Mouse (Mus musculus) stomach, postnatal 0 days (tissue): Measurements from ENCODE around the gene Lbhd2. TPM values are rescaled to one million over a fixed set of nuclear protein-coding genes. Genes with fewer than 3 reads are reported as not detected.

ENCODE experiments used
- ATAC-seq: fragments of 200-750 bp; cut with Nextera tagmentation; 2 replicates; pipeline ENCODE4 v1.8.0; 2017; ENCODE audit not compliant: low FRiP score, low TSS enrichment
- DNase-seq: peaks from one replicate; pipeline ENCODE4 v3.0.0-alpha.2; 2016; ENCODE audit warnings: low spot score
- H3K27ac ChIP-seq: fragments of 300-500 bp; sonication (generic); replicated peaks from 2 replicates; pipeline ENCODE4 v1.5.1; 2014; ENCODE audit warnings: mild to moderate bottlenecking, control low read depth
- H3K27me3 ChIP-seq: fragments of 300-500 bp; sonication (generic); 2 replicates; pipeline ENCODE4 v1.6.1; 2014; ENCODE audit warnings: low read length; ENCODE audit not compliant: control insufficient read depth, insufficient read depth
- H3K36me3 ChIP-seq: fragments of 300-500 bp; sonication (generic); 2 replicates; pipeline ENCODE4 v1.6.1; 2014; ENCODE audit warnings: low read length, mixed read lengths; ENCODE audit not compliant: control insufficient read depth, insufficient read depth
- H3K4me1 ChIP-seq: fragments of 300-500 bp; sonication (generic); replicated peaks from 2 replicates; pipeline ENCODE4 v1.6.1; 2014; ENCODE audit warnings: antibody characterized with exemption; ENCODE audit not compliant: control insufficient read depth, insufficient read depth
- H3K4me2 ChIP-seq: fragments of 300-500 bp; sonication (generic); replicated peaks from 2 replicates; pipeline ENCODE4 v1.6.1; 2014; ENCODE audit warnings: low read depth, mild to moderate bottlenecking, control low read depth, moderate library complexity
- H3K4me3 ChIP-seq: fragments of 300-500 bp; sonication (generic); 2 replicates; pipeline ENCODE4 v1.5.1; 2014; ENCODE audit warnings: low read depth, low read length, control low read depth
- H3K9ac ChIP-seq: fragments of 300-500 bp; sonication (generic); 2 replicates; pipeline ENCODE4 v1.6.1; 2014; ENCODE audit warnings: mild to moderate bottlenecking, low read length, control low read depth, mixed read lengths
- H3K9me3 ChIP-seq: fragments of 300-500 bp; sonication (generic); 2 replicates; pipeline ENCODE4 v1.6.1; 2016; ENCODE audit warnings: low read length; ENCODE audit not compliant: control insufficient read depth
- CTCF ChIP-seq: IDR thresholded peaks from 2 replicates; pipeline ENCODE4 v1.5.1; 2016; ENCODE audit warnings: antibody characterized with exemption, low read depth, mild to moderate bottlenecking, moderate library complexity
- EP300 ChIP-seq: optimal IDR thresholded peaks from 2 replicates; pipeline ENCODE3; 2016; ENCODE audit warnings: antibody characterized with exemption
- WGBS: fragments of 180-500 bp; shearing (Covaris S2); extraction: QIAGEN DNeasy Blood & Tissue Kit; methylation state at CpG from one replicate; pipeline ENCODE4 v1.1.7; 2014; 5-methylcytosine and 5-hydroxymethylcytosine counted together
- polyA plus RNA-seq: library from polyadenylated mRNA; unstranded; fragments of >200 nt; fragmentation: Nextera tagmentation; extraction: Ambion mirVana; gene quantifications from 2 replicates; pipeline ENCODE4 v1.2.1, GENCODE M21; 2015

The Lbhd2 gene
- polyA plus RNA-seq, 1 experiment from 2014 or later: 2.2 TPM

DNA sequence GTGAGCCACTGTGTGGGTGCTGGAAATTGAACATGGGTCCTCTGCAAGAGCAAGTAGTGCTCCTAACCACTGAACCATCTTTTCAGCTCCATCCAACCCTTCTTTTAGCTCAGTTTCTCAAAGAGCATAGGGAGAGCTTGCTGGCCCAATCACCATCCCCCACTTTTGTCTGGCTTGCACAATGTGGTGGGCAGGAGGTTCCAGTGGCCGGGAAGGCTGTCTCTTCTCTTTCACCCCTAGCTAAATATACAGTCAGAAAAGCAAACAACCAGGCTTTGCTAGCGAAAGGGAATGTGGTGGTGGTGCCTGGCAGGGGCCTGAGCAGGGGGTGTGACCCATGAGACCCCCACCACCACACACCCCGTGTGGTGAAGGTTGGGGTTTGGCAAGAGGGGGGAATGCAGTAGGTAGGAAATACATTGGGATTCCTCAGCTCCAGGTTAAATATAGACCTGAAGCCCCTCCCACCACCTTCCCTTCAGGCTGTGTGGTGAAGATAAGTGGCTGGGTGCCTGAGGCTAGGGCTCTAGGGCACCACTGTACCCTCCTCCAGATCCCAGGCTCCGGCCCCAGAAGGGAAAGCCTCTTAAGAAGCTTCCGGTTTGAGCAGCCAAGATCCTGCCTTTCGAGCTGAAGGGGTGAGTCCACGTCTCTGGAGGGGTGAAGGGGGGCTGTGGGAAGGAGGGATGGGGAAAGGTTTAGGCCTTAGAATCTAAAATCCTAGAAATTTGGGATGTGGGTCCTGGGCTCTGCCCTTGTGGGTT lies 14.5 kb downstream of the Lbhd2 start:
- ATAC-seq (no peak), DNase-seq (no peak)
- Histone ChIP-seq H3K27me3 (peaks cover 14% of the 10 kb centered on the region; the same call in 1 of the 2 replicates), H3K27ac (no peak overlapping the region), H3K9ac (no peak overlapping the region), H3K9me3 (no peaks in the 10 kb centered on the region), H3K36me3 (no peaks in the 10 kb centered on the region), H3K4me3 (no peak overlapping the region), H3K4me2 (no peak overlapping the region), H3K4me1 (0 out of 2 replicates have a peak, but pooled peaks cover 7% of the 10 kb centered on the region)
- WGBS: 31% methylated on average over 7 of the region's 7 CpGs
- TF ChIP-seq EP300: no peak
- TF ChIP-seq CTCF: no peak

DNA sequence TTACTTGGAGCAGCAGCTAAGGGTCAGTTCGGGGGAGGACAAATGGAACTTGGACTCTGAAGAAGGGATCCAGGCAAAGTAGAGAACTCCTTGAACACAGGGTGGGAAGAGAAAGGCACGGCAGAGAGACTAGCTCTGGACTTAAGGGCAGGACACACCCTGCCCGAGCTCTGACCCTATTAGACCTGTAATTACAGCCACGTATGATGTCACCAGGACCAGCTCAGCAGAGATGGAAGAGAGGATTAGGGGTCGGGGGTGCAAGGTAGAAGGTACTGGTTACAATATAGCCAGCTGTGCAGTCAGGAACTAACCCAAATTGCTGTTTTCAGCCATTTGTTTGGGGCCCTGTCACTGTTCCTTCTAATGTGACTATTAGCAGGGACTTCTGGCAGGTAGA lies 16.2 kb downstream of the Lbhd2 start:
- no peak for TF ChIP-seq CTCF
- no peak for TF ChIP-seq EP300
- 68% methylated on average over 5 of the region's 5 CpGs for WGBS
- 0 out of 2 replicates have a peak, but pooled peaks cover 2% of the 10 kb centered on the region for H3K4me1 ChIP-seq
- peaks cover 14% of the 10 kb centered on the region; the same call in 1 of the 2 replicates for H3K27me3 ChIP-seq
- H3K9me3 ChIP-seq: no peaks in the 10 kb centered on the region
- H3K27ac ChIP-seq: no peak overlapping the region
- no peak overlapping the region for H3K9ac ChIP-seq
- ATAC-seq: no peak
- H3K4me2 ChIP-seq: no peak overlapping the region
- H3K36me3 ChIP-seq: no peaks in the 10 kb centered on the region
- no peak overlapping the region for H3K4me3 ChIP-seq
- DNase-seq: no peak

DNA sequence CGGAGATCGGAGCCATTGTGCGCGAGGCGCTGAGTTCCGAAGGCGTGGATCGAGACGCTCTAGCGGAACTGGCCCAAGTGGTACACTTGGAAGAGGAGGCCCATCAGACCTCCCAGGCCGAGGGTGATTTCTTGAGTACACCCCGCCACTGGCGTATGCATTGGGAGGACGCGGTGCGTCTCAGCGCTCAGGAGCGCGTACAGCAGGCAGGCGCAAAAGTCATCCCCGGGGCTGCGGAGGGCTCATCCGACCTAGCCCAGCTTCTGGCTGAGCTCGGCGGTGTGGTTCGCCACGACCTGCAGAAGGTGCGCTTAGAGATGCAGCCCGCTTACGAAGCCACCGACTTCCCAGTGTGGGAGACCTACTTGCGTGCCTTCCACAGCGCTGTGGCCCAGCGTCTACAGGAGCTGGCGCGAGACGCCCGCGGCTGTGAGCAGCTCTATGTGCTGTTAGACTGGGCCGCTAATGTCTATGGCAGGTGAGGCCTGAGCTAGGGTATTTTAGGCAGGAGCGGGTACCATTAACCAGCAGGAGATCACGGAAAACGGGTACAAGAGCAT lies 17.0 kb downstream of the Lbhd2 start:
- DNase-seq (no peak), ATAC-seq (no peak)
- H3K36me3 ChIP-seq: no peaks in the 10 kb centered on the region
- H3K9me3 ChIP-seq: no peaks in the 10 kb centered on the region
- H3K4me2 ChIP-seq: no peak overlapping the region
- H3K4me3 ChIP-seq: 0 out of 2 replicates have a peak overlapping the region, but pooled peaks have one; percentile 12
- no peak overlapping the region for H3K9ac ChIP-seq
- TF ChIP-seq CTCF: no peak
- no peak for TF ChIP-seq EP300
- 26% methylated on average over 43 of the region's 43 CpGs for WGBS
- no peak overlapping the region for H3K27ac ChIP-seq
- H3K27me3 ChIP-seq: peaks cover 14% of the 10 kb centered on the region; the same call in 1 of the 2 replicates
- peaks cover 3% of the 10 kb centered on the region; the same call in 1 of the 2 replicates for H3K4me1 ChIP-seq

DNA sequence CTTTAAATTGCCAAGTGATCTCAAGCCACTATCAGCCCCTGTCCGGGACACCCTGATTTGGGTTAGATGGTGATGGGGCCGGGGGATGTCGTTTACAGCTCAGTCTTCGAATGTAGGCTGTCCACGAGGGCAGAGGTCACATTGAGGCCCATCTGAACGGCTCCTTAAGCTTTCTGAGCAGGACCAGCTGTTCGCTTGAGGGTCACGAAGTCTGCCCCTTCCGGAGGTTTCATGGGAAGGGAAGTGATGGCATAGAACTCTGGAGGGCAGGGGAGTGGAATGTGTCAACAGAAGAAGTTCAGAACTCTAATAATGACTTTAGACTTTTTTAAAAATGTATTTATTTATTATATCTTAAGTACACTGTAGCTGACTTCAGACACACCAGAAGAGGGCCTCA lies 17.9 kb downstream of the Lbhd2 start:
- Histone ChIP-seq H3K27me3 (peaks cover 14% of the 10 kb centered on the region; the same call in 1 of the 2 replicates), H3K4me3 (no peak overlapping the region), H3K36me3 (no peaks in the 10 kb centered on the region), H3K9me3 (no peaks in the 10 kb centered on the region), H3K9ac (no peak overlapping the region), H3K4me2 (no peak overlapping the region), H3K27ac (no peak overlapping the region), H3K4me1 (peaks cover 8% of the 10 kb centered on the region; the same call in 1 of the 2 replicates)
- TF ChIP-seq CTCF (no peak), EP300 (no peak)
- ATAC-seq (no peak), DNase-seq (no peak)
- WGBS: 31% methylated on average over 9 of the region's 9 CpGs

DNA sequence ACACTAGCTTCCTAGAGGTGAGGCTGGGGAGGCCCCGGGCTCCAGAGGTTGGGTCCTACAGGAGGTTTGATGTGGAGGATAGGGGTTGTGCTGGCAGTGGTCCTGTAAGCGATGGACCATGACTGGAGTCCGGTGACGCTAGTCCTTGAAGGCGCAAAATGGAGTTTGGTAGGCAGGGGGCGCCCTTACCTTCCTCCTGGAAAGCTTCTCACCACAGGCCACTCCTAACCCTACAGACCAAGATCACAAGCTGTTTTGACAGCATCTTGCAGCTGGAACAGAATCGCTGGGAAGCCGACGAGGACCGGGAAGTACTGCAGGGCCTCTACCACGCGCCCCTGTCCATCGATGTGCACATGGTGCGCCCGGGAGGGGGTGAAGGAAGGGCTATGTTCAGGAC lies 18.6 kb downstream of the Lbhd2 start:
- no peaks in the 10 kb centered on the region for H3K9me3 ChIP-seq
- no peak overlapping the region for H3K27ac ChIP-seq
- WGBS: 2% methylated on average over 15 of the region's 15 CpGs
- no peaks in the 10 kb centered on the region for H3K36me3 ChIP-seq
- H3K4me2 ChIP-seq: no peak overlapping the region
- TF ChIP-seq CTCF (peak; percentile 91), EP300 (no peak)
- H3K9ac ChIP-seq: no peak overlapping the region
- H3K27me3 ChIP-seq: peaks cover 14% of the 10 kb centered on the region; the same call in 1 of the 2 replicates
- H3K4me1 ChIP-seq: peaks cover 13% of the 10 kb centered on the region
- ATAC-seq: peak; percentile 22; the same call in 1 of the 2 replicates
- no peak overlapping the region for H3K4me3 ChIP-seq
- DNase-seq: peak; percentile 87
